Mouse (Mus musculus): ENCODE data around the gene Olfr523. TPM values are rescaled to one million over a fixed set of nuclear protein-coding genes. Genes with fewer than 3 reads are reported as not detected.

The Olfr523 gene
- polyA plus RNA-seq, 1 experiment from 2014 or later, result not detected

- Histone ChIP-seq H3K4me3 (replicated peaks) (no peak overlapping the region), H3K9me3 (replicated peaks) (no peaks in the 10 kb centered on the region), H3K36me3 (no peaks in the 10 kb centered on the region), H3K27me3 (replicated peaks) (no peaks in the 10 kb centered on the region), H3K4me2 (no peak overlapping the region), H3K4me1 (no peaks in the 10 kb centered on the region), H3K27ac (replicated peaks) (no peak overlapping the region), H3K9ac (replicated peaks) (no peak overlapping the region)
- no peak for ATAC-seq (ENCODE audit: low FRiP score)
- WGBS, result 82% methylated on average over 3 of the region's 3 CpGs
Measured at GRCm38 (mm10) chr7:140206904-140207303, 33.9 kb downstream of the Olfr523 start.

GRCm38 (mm10) chr7:140208153-140208552 lies 35.1 kb downstream of the Olfr523 start:
- 83% methylated on average over 8 of the region's 8 CpGs for WGBS
- H3K4me3 ChIP-seq (replicated peaks), result no peak overlapping the region
- no peak overlapping the region for H3K4me2 ChIP-seq
- H3K36me3 ChIP-seq, result no peaks in the 10 kb centered on the region
- no peaks in the 10 kb centered on the region for H3K9me3 ChIP-seq (replicated peaks)
- no peak for ATAC-seq (ENCODE audit: low FRiP score)
- no peaks in the 10 kb centered on the region for H3K4me1 ChIP-seq
- H3K27me3 ChIP-seq (replicated peaks), result no peaks in the 10 kb centered on the region
- H3K9ac ChIP-seq (replicated peaks), result no peak overlapping the region
- no peak overlapping the region for H3K27ac ChIP-seq (replicated peaks)

- no peak for ATAC-seq (ENCODE audit: low FRiP score)
- H3K4me3 ChIP-seq (replicated peaks), result no peak overlapping the region
- H3K4me1 ChIP-seq, result no peaks in the 10 kb centered on the region
- no peaks in the 10 kb centered on the region for H3K27me3 ChIP-seq (replicated peaks)
- no peak overlapping the region for H3K4me2 ChIP-seq
- H3K36me3 ChIP-seq, result no peaks in the 10 kb centered on the region
- no peaks in the 10 kb centered on the region for H3K9me3 ChIP-seq (replicated peaks)
- 86% methylated on average over 3 of the region's 3 CpGs for WGBS
- no peak overlapping the region for H3K27ac ChIP-seq (replicated peaks)
- H3K9ac ChIP-seq (replicated peaks), result no peak overlapping the region
Measured at GRCm38 (mm10) chr7:140208677-140209076, 35.7 kb downstream of the Olfr523 start.

GRCm38 (mm10) chr7:140213841-140214240 lies 40.8 kb downstream of the Olfr523 start:
- H3K4me3 ChIP-seq (replicated peaks), result no peak overlapping the region
- H3K36me3 ChIP-seq, result no peaks in the 10 kb centered on the region
- 81% methylated on average over 5 of the region's 5 CpGs for WGBS

GRCm38 (mm10) chr7:140217967-140218366 lies 45.0 kb downstream of the Olfr523 start, which contains the start of gene Cd163l1:
TSS of gene Cd163l1 (plus strand) at chr7:140218267.
- Histone ChIP-seq H3K9me3 (replicated peaks) (no peaks in the 10 kb centered on the region), H3K27ac (replicated peaks) (no peak within 1 kb of the TSS), H3K4me2 (no peak within 1 kb of the TSS), H3K9ac (replicated peaks) (no peak within 1 kb of the TSS), H3K4me3 (replicated peaks) (no peak within 1 kb of the TSS), H3K4me1 (no peaks in the 10 kb centered on the region), H3K36me3 (no peaks in the 10 kb centered on the region), H3K27me3 (replicated peaks) (no peaks in the 10 kb centered on the region)
- ATAC-seq (ENCODE audit: low FRiP score), result no peak
- 82% methylated on average over 2 of the region's 2 CpGs for WGBS

More at GRCm38 (mm10) chr7:140213841-140214240, 40.8 kb downstream of the Olfr523 start:
- Histone ChIP-seq H3K4me2 (no peak overlapping the region), H3K27ac (replicated peaks) (no peak overlapping the region), H3K9ac (replicated peaks) (no peak overlapping the region), H3K27me3 (replicated peaks) (no peaks in the 10 kb centered on the region), H3K9me3 (replicated peaks) (no peaks in the 10 kb centered on the region), H3K4me1 (no peaks in the 10 kb centered on the region)
- ATAC-seq (ENCODE audit: low FRiP score), result no peak

GRCm38 (mm10) chr7:140219268-140219667 lies 46.3 kb downstream of the Olfr523 start:
- no peak overlapping the region for H3K9ac ChIP-seq (replicated peaks)
- ATAC-seq (ENCODE audit: low FRiP score), result no peak
- H3K27me3 ChIP-seq (replicated peaks), result no peaks in the 10 kb centered on the region
- no peaks in the 10 kb centered on the region for H3K9me3 ChIP-seq (replicated peaks)
- no peaks in the 10 kb centered on the region for H3K4me1 ChIP-seq
- 27% methylated on average over 1 of the region's 1 CpGs for WGBS
- no peaks in the 10 kb centered on the region for H3K36me3 ChIP-seq
- no peak overlapping the region for H3K4me2 ChIP-seq
- H3K27ac ChIP-seq (replicated peaks), result no peak overlapping the region
- H3K4me3 ChIP-seq (replicated peaks), result no peak overlapping the region

- no peak for ATAC-seq (ENCODE audit: low FRiP score)
- H3K4me1 ChIP-seq, result no peaks in the 10 kb centered on the region
- 88% methylated on average over 4 of the region's 4 CpGs for WGBS
- no peak overlapping the region for H3K27ac ChIP-seq (replicated peaks)
- no peak overlapping the region for H3K9ac ChIP-seq (replicated peaks)
- no peaks in the 10 kb centered on the region for H3K27me3 ChIP-seq (replicated peaks)
- H3K9me3 ChIP-seq (replicated peaks), result no peaks in the 10 kb centered on the region
- H3K4me3 ChIP-seq (replicated peaks), result no peak overlapping the region
- H3K4me2 ChIP-seq, result no peak overlapping the region
- no peaks in the 10 kb centered on the region for H3K36me3 ChIP-seq
Measured at GRCm38 (mm10) chr7:140220375-140220774, 47.4 kb downstream of the Olfr523 start.

GRCm38 (mm10) chr7:140224209-140224608 lies 51.2 kb downstream of the Olfr523 start:
- Histone ChIP-seq H3K4me3 (replicated peaks) (no peak overlapping the region), H3K27me3 (replicated peaks) (no peaks in the 10 kb centered on the region), H3K4me1 (no peaks in the 10 kb centered on the region), H3K9me3 (replicated peaks) (no peaks in the 10 kb centered on the region), H3K4me2 (no peak overlapping the region), H3K36me3 (no peaks in the 10 kb centered on the region), H3K27ac (replicated peaks) (no peak overlapping the region), H3K9ac (replicated peaks) (no peak overlapping the region)
- ATAC-seq (ENCODE audit: low FRiP score), result no peak
- WGBS, result 86% methylated on average over 13 of the region's 13 CpGs

Other genes with a start within 250 kb of the Olfr523 start
- gene Utf1, start 229.4 kb upstream of the Olfr523 start, polyA plus RNA-seq (2015; fragmentation: Nextera tagmentation; extraction: Ambion mirVana), result 1.6 TPM in 1 of 2 replicates, not detected in the other
- gene 6430531B16Rik, start 194.5 kb upstream of the Olfr523 start, polyA plus RNA-seq (2015; fragmentation: Nextera tagmentation; extraction: Ambion mirVana), result 0.82 and 1.2 TPM in 2 replicates
- 2.8 and 3.2 TPM in 2 replicates for gene Adam8, start 180.7 kb upstream of the Olfr523 start, polyA plus RNA-seq (2015; fragmentation: Nextera tagmentation; extraction: Ambion mirVana)
- gene Zfp511, start 136.8 kb upstream of the Olfr523 start, polyA plus RNA-seq (2015; fragmentation: Nextera tagmentation; extraction: Ambion mirVana), result 53.0 and 57.2 TPM in 2 replicates
- gene Tubgcp2, start 136.5 kb upstream of the Olfr523 start, polyA plus RNA-seq (2015; fragmentation: Nextera tagmentation; extraction: Ambion mirVana), result 51.6 TPM in 2 replicates
- gene Msx3, start 124.1 kb upstream of the Olfr523 start, polyA plus RNA-seq (2015; fragmentation: Nextera tagmentation; extraction: Ambion mirVana), result 2.8 and 3.3 TPM in 2 replicates
- 293 and 360 TPM in 2 replicates for gene Caly, start 90.7 kb upstream of the Olfr523 start, polyA plus RNA-seq (2015; fragmentation: Nextera tagmentation; extraction: Ambion mirVana)
- gene Prap1, start 79.8 kb upstream of the Olfr523 start, polyA plus RNA-seq (2015; fragmentation: Nextera tagmentation; extraction: Ambion mirVana), result 7.2 TPM in 1 of 2 replicates, not detected in the other
- gene Fuom, start 70.8 kb upstream of the Olfr523 start, polyA plus RNA-seq (2015; fragmentation: Nextera tagmentation; extraction: Ambion mirVana), result 48.1 and 51.2 TPM in 2 replicates
- 10.7 and 14.7 TPM in 2 replicates for gene Paox, start 57.4 kb upstream of the Olfr523 start, polyA plus RNA-seq (2015; fragmentation: Nextera tagmentation; extraction: Ambion mirVana)
- 116 and 121 TPM in 2 replicates for gene Echs1, start 56.7 kb upstream of the Olfr523 start, polyA plus RNA-seq (2015; fragmentation: Nextera tagmentation; extraction: Ambion mirVana)
- gene Mtg1, start 35.7 kb upstream of the Olfr523 start, polyA plus RNA-seq (2015; fragmentation: Nextera tagmentation; extraction: Ambion mirVana), result 30.0 and 32.1 TPM in 2 replicates
- 23.2 and 26.3 TPM in 2 replicates for gene Sprn, start 18.3 kb upstream of the Olfr523 start, polyA plus RNA-seq (2015; fragmentation: Nextera tagmentation; extraction: Ambion mirVana)
- gene Olfr522, start 8.5 kb upstream of the Olfr523 start, polyA plus RNA-seq (2015; fragmentation: Nextera tagmentation; extraction: Ambion mirVana), result not detected in 2 replicates
- 0.63 TPM in 1 of 2 replicates, not detected in the other for gene Olfr524, start 32.7 kb downstream of the Olfr523 start, polyA plus RNA-seq (2015; fragmentation: Nextera tagmentation; extraction: Ambion mirVana)
- gene Cd163l1, start 45.0 kb downstream of the Olfr523 start, polyA plus RNA-seq (2015; fragmentation: Nextera tagmentation; extraction: Ambion mirVana), result 13.1 TPM in 1 of 2 replicates, not detected in the other
- 0.05 and 0.50 TPM in 2 replicates for gene 5830411N06Rik, start 74.1 kb downstream of the Olfr523 start, polyA plus RNA-seq (2015; fragmentation: Nextera tagmentation; extraction: Ambion mirVana)
- not detected in 2 replicates for gene Olfr525, start 147.6 kb downstream of the Olfr523 start, polyA plus RNA-seq (2015; fragmentation: Nextera tagmentation; extraction: Ambion mirVana)
- gene Olfr527, start 160.8 kb downstream of the Olfr523 start, polyA plus RNA-seq (2015; fragmentation: Nextera tagmentation; extraction: Ambion mirVana), result not detected in 2 replicates
- not detected in 2 replicates for gene Olfr60, start 188.5 kb downstream of the Olfr523 start, polyA plus RNA-seq (2015; fragmentation: Nextera tagmentation; extraction: Ambion mirVana)
- gene Olfr530, start 203.1 kb downstream of the Olfr523 start, polyA plus RNA-seq (2015; fragmentation: Nextera tagmentation; extraction: Ambion mirVana), result not detected in 2 replicates
- gene Olfr531, start 229.7 kb downstream of the Olfr523 start, polyA plus RNA-seq (2015; fragmentation: Nextera tagmentation; extraction: Ambion mirVana), result not detected in 2 replicates
- not detected in 2 replicates for gene Olfr532, start 248.4 kb downstream of the Olfr523 start, polyA plus RNA-seq (2015; fragmentation: Nextera tagmentation; extraction: Ambion mirVana)